Mouse (Mus musculus) urinary bladder, postnatal 4 days (tissue): ENCODE results near the gene Dennd1b.

Source experiments
- DNase-seq, 2 experiments: peaks; one replicate each; pipeline ENCODE4 v3.0.0; 2021 to 2022; ENCODE audit warnings: low spot score in 2 of 2

The Dennd1b gene

DNA sequence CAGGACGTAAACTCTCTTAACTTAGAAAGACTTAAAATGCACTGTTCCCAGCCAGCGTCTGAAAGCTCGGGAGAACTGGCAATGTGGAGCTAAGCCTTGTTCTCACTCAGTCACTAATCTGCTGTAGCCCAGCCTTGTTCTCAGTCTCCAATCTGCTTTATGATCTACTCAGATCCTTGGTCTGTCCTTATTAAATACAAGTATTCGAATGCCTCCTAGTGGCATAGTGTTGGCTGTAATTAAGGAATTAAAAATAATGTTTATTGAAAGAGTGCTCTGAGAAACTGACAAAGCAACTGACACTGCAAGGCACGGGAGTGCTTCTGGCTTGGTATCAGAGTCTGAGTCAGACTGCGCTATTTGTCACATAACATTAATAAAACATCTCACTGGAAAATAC lies 116.3 kb downstream of the Dennd1b start:
- DNase-seq: no peak

DNA sequence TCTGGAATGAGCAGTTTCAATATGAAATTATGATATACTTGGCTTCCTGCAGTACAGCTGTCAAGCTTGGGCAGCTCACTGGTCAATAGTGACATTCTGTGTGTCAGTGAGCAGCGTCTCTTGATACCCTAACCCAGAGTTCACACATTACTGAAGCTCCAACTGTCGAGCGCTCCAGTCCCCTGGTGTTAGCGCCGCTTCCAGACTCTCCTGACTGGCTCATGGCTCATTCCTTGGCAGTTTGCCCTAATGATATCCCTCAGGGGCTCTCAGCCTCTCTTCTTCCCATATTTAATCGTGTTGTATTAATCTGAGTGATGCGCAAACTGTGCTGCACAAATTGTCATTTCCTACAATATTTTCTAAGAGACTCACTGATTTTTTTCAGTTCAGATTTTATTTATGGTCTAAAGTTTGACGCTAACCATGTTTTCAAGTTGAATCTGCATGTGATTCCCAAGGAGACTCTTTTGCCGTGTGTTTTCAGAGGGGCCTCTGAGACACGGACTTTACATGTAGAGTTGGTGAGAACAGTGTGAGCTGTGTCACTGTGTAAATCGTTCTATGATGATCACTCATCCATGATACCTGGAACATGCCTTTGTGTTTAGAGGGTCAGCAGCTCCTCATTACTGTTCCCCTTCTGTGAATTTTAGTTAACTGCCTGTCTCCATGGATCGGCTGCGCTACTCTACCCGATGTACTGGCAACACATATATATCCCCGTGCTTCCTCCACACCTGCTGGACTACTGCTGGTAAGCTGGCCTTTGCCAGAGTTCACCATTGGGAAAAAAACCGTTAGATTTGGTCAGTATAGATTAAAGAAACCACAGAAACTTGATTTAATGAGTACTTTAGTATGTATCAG lies 117.5 kb downstream of the Dennd1b start:
- DNase-seq: no peak

DNA sequence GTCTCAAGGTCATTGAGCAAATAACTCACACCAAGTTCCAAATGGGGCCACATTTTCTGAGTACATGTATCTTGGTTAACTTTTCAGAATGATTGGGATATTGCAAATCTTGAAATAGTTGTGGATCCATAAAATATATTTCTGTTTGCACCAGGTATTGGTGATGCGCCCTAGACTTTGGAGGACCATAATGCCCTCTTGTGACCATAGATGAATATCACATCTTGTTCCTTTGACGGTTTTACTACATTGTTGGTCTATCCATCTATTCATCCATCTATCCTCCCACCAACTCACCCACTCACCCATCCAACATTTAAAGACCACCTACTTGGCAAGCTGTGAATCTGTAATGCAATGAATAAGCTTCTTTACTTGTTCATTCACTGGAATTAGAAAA lies 120.1 kb downstream of the Dennd1b start:
- no peak for DNase-seq

DNA sequence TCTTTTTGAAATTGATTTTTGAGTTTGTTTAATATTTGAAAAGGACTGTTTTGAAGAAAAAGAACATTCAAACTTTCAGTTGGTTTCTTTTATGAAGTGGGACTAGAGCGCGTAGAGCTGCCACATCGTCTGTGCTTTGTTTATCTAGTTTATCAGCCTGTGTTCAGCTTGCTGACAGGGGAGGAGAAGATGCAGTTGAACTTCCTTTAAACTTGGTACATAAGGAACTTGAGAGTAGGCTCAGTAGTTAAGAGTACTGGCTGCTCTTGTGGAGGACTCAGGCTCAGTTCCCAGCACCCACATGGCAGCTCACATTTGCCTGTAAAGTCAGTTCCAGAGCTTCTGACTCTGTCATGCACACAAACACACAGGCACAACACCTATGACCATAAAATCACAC lies 124.3 kb downstream of the Dennd1b start:
- DNase-seq: no peak

DNA sequence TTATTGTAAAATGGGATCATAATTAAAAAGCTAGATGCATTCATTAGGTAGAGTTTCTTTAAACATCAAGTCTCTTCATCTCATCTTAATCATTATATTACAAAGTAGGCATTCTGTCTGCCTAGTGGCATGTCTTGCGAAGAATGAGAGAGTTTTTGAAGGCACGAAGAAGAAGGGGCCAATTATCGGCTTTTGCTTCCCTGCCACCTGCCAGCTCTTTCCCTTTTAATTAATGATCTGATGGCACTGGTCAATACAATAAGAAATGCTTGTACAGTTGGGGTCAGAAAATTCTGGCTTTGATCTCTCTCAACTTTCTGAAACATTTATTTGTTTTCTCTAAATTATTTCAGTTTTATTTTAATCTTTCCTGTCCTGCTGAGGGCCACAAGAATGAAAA lies 127.5 kb downstream of the Dennd1b start:
- DNase-seq: no peak

DNA sequence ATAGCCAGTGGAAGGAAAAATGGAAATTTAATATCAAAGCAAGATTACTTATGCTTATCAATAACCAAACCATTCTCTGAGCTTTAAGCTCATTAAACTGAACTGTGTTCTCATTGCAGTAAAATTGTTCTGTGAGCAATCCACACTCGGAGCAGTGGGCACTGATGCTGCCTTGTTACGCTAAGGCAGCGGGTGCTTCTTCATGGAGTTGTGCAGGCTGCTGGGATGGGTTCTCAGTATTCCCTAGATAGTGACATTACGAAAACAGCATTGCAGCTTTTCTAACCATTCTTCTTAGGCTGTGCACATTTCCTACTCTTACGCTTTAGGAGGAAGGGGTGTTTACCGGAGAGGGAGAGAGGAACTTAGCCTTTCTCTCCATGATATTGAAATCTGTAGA lies 128.5 kb downstream of the Dennd1b start:
- no peak for DNase-seq

- DNase-seq: no peak
Measured at GRCm38 (mm10) chr1:139092144-139092543, 128.9 kb downstream of the Dennd1b start.

DNA sequence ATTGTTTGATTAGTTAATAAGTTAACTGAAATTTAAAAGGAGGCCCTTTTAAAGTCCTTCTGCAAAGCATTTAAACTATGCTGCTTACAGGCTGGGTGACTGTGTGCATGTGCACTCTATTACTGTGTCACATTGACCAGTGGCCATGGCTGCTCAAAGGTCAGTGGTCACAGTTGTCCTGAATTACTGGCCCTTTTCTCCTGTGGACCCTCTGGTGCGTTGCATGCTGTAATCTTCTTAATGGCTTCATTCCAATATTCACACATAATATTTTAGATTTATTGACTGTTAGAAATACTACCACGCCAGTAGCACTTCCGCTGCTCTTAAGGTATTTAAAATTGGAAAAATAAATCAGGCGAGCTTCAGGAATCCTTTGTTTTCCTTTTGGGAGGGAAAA lies 129.5 kb downstream of the Dennd1b start:
- no peak for DNase-seq

DNA sequence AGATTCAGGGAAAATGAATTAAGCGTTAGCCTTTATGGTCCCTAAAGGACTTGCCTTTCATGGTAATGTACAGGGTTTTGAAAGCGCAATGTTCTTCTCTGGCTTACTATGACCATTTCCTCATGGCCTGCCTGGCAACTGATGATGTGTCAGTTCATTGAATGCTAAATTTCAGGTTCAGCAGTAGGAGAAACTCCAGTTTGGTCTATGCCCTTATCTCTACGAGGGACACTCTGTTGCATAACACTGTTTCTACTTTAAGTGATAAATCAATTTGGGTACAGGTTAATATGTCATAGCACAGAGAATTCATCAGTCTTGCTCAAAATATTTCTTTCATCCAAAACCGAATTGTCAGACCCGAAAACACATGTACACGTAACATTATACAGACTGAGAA lies 133.1 kb downstream of the Dennd1b start:
- no peak for DNase-seq

- DNase-seq: no peak
Measured at GRCm38 (mm10) chr1:139098088-139098487, 134.9 kb downstream of the Dennd1b start.

GRCm38 (mm10) chr1:139101725-139102124 lies 138.5 kb downstream of the Dennd1b start:
- no peak for DNase-seq

- DNase-seq: no peak
Measured at GRCm38 (mm10) chr1:139108251-139108650, 145.0 kb downstream of the Dennd1b start.

DNA sequence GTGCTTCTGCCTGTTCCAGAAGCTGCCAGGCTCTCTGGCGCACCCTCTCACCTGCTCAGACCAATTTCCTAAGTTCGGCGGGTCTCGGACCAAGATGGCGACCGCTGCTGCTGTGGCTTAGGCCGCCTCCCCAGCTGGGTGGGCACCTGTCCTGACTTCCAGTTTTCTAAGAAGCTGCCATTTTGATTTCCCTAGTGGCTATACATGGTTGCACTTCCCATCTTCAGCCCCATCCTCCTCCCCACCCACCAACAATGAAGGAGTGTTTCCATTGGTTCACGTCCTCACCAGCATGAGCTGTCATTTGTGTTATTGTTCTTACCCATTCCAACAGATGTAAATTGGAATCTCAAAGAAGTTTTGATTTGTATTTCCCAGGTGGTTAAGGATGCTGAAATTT lies 159.4 kb downstream of the Dennd1b start:
- DNase-seq: no peak

- DNase-seq: no peak
Measured at GRCm38 (mm10) chr1:139139644-139140043, 176.4 kb downstream of the Dennd1b start.

DNA sequence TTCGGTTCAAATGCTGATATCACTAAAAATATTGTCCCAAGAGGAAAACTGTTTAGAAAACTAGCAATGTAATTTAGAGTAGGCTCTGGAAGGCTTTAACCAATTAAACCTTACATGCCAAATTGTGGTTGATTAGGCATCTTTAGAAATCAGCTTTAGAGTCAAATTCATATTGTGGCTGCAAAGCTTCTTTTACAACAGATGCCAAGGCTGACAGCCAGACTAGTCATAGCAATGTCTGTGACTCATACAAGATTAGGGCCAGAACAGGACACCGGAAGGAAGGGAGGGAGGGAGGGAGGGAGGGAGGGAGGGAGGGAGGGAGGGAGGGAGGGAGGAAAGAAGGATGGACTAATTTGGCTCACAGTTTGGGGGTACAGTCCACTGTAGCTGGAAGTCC lies 182.3 kb downstream of the Dennd1b start:
- DNase-seq: no peak

GRCm38 (mm10) chr1:139146306-139146705 lies 183.1 kb downstream of the Dennd1b start:
- no peak for DNase-seq

DNA sequence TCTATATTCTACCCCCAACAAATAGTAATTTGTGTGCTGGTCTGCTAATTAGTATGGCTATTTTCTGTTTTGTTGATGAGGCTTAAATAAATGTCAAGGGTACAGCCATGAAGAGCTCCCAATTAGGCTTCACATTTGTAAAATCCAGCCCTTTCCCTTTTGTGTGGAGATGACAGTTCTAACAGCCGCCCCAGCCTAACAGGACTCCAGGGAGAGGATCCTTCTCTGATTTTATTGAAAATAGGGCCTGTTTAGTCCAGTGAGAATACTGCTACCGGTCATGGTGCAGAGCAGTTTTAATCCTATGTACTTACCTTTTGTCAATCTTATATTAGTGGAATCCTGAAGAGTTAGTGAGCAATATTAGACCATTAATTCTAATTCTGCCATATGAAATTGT lies 189.8 kb downstream of the Dennd1b start:
- no peak for DNase-seq

DNA sequence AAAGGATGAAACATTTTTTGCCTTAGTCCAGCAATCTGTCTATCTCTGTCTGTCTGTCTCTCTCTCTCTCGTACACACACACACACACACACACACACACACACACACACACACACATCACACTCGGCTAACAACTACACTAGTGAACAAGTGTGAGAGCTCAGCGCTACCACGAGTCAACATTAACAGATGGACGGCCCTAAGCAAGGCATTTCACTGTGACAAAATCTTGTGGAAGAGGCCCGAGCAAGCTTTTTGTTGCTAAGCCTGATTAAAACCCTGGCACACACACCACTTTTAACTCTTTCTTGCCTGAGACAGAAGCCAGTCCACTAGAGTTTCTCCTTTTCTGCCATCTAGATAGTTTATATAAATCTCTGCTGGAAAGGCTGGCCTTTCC lies 190.3 kb downstream of the Dennd1b start:
- DNase-seq: no peak

- no peak for DNase-seq
Measured at GRCm38 (mm10) chr1:139156397-139156796, 193.2 kb downstream of the Dennd1b start.

GRCm38 (mm10) chr1:139161619-139162018 lies 198.4 kb downstream of the Dennd1b start:
- DNase-seq: no peak

- DNase-seq: no peak
Measured at GRCm38 (mm10) chr1:139162814-139163213, 199.6 kb downstream of the Dennd1b start.

DNA sequence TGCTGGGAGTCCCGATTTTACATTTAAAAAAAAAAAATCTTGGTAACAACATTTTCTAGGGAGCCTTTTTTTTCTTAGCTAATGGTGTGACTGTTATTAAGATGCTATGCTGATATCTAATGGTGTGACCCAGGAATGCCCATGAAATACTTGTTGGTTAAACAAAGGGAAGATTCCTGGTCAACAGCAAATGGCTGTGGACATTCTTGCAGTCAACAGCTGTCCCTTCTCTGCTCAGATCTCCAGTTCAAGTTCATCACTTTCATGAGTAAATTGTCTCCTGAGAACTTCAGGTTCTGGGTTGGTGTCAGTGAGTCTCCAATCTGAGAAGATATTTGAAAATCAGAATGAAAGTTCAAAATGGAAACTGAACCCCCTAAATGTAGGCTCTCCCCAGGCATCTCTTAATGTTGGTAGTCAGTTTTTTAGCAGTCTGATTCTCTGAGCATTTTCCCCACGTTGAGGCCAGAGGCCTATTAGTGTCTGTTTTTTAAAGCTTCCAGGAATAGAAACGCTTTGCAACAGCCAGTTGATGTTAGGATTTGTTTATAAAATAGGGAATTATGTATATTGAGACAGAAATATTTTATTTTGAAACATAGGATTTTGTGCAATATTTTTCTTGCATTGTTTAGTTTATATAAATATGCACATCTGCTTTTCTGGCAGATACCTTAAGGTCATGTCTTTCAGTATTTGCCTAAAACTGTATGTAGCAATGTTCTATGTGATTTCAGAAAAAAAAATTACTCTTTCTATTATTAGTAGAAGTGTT lies 211.0 kb downstream of the Dennd1b start:
- no peak for DNase-seq

GRCm38 (mm10) chr1:139179707-139180106 lies 216.5 kb downstream of the Dennd1b start:
- DNase-seq: no peak
